Mouse (Mus musculus) myocyte (in vitro differentiated cells): ENCODE measurements around the gene Ptprg. TPM values are rescaled to one million over a fixed set of nuclear protein-coding genes. Genes with fewer than 3 reads are reported as not detected.

Experiments
- H3K27me3 ChIP-seq: one replicate; pipeline ENCODE4 v1.6.1; 2011; ENCODE audit not compliant: control insufficient read depth, insufficient read depth, insufficient read length
- H3K36me3 ChIP-seq: one replicate; pipeline ENCODE4 v1.6.1; 2011; ENCODE audit not compliant: control insufficient read depth, insufficient read depth
- H3K4me2 ChIP-seq: one replicate; pipeline ENCODE4 v1.6.1; 2011; ENCODE audit warnings: low read depth, control low read depth
- H3K4me3 ChIP-seq: one replicate; pipeline ENCODE4 v1.5.1; 2011; ENCODE audit warnings: mild to moderate bottlenecking, control low read depth, moderate library complexity
- H3K79me2 ChIP-seq: one replicate; pipeline ENCODE4 v1.6.1; 2011; ENCODE audit not compliant: control insufficient read depth, insufficient read depth
- H3ac ChIP-seq: one replicate; pipeline ENCODE4 v1.6.1; 2011; ENCODE audit not compliant: control insufficient read depth, insufficient read length
- CEBPB ChIP-seq: IDR thresholded peaks from 2 replicates; pipeline ENCODE4 v1.6.1; 2011; ENCODE audit warnings: mild to moderate bottlenecking, moderate library complexity; ENCODE audit not compliant: poor library complexity, insufficient read depth, severe bottlenecking
- E2F4 ChIP-seq: IDR thresholded peaks from one replicate; pipeline ENCODE4 v1.6.1; 2011; ENCODE audit warnings: mild to moderate bottlenecking, control low read depth, moderate library complexity; ENCODE audit not compliant: insufficient read depth
- MAX ChIP-seq: IDR thresholded peaks from one replicate; pipeline ENCODE4 v1.6.1; 2011; ENCODE audit warnings: low read depth, mild to moderate bottlenecking, control low read depth
- MYOD1 ChIP-seq, 3 experiments: IDR thresholded peaks; one replicate each; pipeline ENCODE4 v1.6.1; 2011; ENCODE audit warnings: control low read depth in 2 of 3, low read depth in 2 of 3, mild to moderate bottlenecking in 2 of 3, moderate library complexity in 1 of 3; ENCODE audit not compliant: insufficient read length in 2 of 3, control insufficient read depth in 1 of 3
- MYOG ChIP-seq, 3 experiments: IDR thresholded peaks; one replicate each; pipeline ENCODE4 v1.6.1; 2011; ENCODE audit warnings: control low read depth in 2 of 3, low read depth in 2 of 3, mild to moderate bottlenecking in 2 of 3; ENCODE audit not compliant: insufficient read length in 2 of 3, control insufficient read depth in 1 of 3, insufficient read depth in 1 of 3
- POLR2A ChIP-seq: IDR thresholded peaks from one replicate; pipeline ENCODE4 v1.6.1; 2011; ENCODE audit warnings: low read depth, mild to moderate bottlenecking, control low read depth, moderate library complexity; ENCODE audit not compliant: insufficient read length
- POLR2AphosphoS2 ChIP-seq: IDR thresholded peaks from one replicate; pipeline ENCODE4 v1.6.1; 2011; ENCODE audit warnings: low read depth, control low read depth; ENCODE audit not compliant: insufficient read length
- REST ChIP-seq: IDR thresholded peaks from one replicate; pipeline ENCODE4 v1.6.1; 2011; ENCODE audit warnings: mild to moderate bottlenecking, control low read depth, moderate library complexity; ENCODE audit not compliant: insufficient read depth, insufficient read length
- SRF ChIP-seq: IDR thresholded peaks from one replicate; pipeline ENCODE4 v1.6.1; 2011; ENCODE audit warnings: low read depth; ENCODE audit not compliant: control insufficient read depth, insufficient read length
- TCF12 ChIP-seq: IDR thresholded peaks from one replicate; pipeline ENCODE4 v1.6.1; 2011; ENCODE audit warnings: mild to moderate bottlenecking, control low read depth; ENCODE audit not compliant: poor library complexity, insufficient read depth, severe bottlenecking
- TCF3 ChIP-seq: IDR thresholded peaks from one replicate; pipeline ENCODE4 v1.6.1; 2011; ENCODE audit warnings: low read depth, control low read depth; ENCODE audit not compliant: insufficient read length
- USF1 ChIP-seq: IDR thresholded peaks from one replicate; pipeline ENCODE4 v1.6.1; 2011; ENCODE audit warnings: low read depth, mild to moderate bottlenecking, control low read depth, moderate library complexity
- polyA plus RNA-seq: library from polyadenylated mRNA; unstranded; fragments of >200 nt; fragmentation: generic; extraction: Trizol; gene quantifications from one replicate; pipeline ENCODE4 v1.2.1, GENCODE M21; 2012; ENCODE audit warnings: missing spikeins

Gene Ptprg
- polyA plus RNA-seq, 1 experiment: 14.4 TPM

DNA sequence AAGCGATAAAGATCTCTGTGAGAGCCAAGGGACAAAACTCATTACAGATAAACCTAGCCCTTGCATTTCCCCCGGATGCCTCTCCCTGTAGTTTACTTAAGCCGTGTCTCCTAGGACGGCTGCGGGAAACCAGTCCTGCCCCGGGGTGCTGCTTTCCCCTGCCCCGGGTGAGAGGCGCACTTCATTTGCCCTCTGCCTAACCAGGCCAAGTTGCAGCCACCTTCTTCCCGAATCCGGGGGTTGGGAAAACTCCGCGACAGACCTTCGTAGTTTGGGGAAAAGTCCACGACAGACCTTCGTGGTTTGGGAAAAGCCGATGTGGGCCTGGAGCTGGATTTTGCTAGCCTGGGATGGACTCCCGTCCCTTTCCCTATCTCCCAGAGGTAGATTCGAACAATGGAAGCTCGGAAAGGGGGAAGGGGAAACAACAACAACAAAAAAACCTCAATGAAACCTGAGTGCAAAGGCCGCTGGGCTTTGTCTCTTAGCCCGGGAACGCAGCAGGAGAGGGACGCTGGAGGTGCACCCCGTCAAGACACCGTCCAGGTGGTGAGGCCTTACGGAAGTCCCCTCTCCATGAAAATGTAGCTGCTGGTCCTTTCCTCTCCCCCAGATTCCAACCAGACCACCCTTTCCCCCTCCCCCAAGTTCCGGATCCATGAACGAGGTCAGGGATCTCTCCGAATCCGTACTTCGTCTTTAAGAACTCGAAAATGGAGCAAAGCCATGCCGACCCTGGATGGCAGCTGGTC is 635 bp upstream of the Ptprg start:
- Histone ChIP-seq H3K4me2 (peak overlapping the region; percentile 91), H3ac (peak overlapping the region; percentile 64), H3K79me2 (peaks cover 22% of the 10 kb centered on the region), H3K36me3 (no peaks in the 10 kb centered on the region), H3K4me3 (peak overlapping the region; percentile 86), H3K27me3 (no peaks in the 10 kb centered on the region)
- TF ChIP-seq SRF (no peak), POLR2AphosphoS2 (no peak), MAX (no peak), E2F4 (no peak), CEBPB (no peak), TCF12 (no peak), USF1 (no peak), MYOG (IDR thresholded peaks at IDR 0.05; ENCODE audit: control insufficient read depth in 1 of 3, insufficient read depth in 1 of 3, insufficient read length in 2 of 3, low read depth in 2 of 3) (no peak), REST (no peak), TCF3 (no peak), POLR2A (no peak), MYOD1 (IDR thresholded peaks at IDR 0.05; ENCODE audit: control insufficient read depth in 1 of 3, insufficient read length in 2 of 3, low read depth in 2 of 3) (no peak)

DNA sequence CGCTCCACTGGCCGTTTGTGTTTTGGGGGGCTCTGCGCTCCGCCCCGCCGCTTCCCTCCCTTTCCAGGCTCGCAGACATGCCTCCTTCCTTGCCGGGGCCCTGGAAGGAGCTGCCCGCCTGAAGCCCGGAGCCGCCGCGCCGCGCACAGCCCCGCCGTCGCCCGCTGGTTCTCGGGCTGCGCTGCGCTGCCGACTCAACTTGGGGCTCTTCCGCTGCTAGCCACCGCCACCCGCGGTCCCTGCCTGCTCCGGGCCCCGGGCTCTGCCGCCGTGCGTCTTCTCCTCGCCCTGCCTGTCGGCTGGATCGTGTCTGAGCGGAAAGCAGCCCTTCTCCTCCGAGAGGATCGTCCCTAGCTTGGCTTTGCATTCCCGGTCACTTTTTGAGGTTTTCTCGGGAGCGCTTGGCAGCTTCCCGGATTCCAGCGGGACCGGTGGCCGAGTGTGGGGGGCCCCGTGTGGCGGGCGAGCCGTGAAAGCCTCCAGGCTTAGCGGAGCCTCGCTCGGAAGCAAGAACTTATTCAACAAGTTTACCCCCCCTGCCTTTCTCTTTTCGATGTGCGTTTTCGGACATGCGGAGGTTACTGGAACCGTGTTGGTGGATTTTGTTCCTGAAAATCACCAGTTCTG is 460 bp downstream of the Ptprg start:
- H3K79me2 ChIP-seq: peaks cover 25% of the 10 kb centered on the region
- H3K36me3 ChIP-seq: no peaks in the 10 kb centered on the region
- H3K4me2 ChIP-seq: peak overlapping the region; percentile 91
- no peaks in the 10 kb centered on the region for H3K27me3 ChIP-seq
- peak overlapping the region; percentile 64 for H3ac ChIP-seq
- TF ChIP-seq MYOG (IDR thresholded peaks at IDR 0.05; ENCODE audit: control insufficient read depth in 1 of 3, insufficient read depth in 1 of 3, insufficient read length in 2 of 3, low read depth in 2 of 3) (no peak), CEBPB (no peak), MYOD1 (IDR thresholded peaks at IDR 0.05; ENCODE audit: control insufficient read depth in 1 of 3, insufficient read length in 2 of 3, low read depth in 2 of 3) (no peak), POLR2A (no peak), MAX (no peak), SRF (no peak), TCF12 (no peak), E2F4 (no peak), POLR2AphosphoS2 (no peak), USF1 (no peak), TCF3 (no peak), REST (no peak)
- peak overlapping the region; percentile 86 for H3K4me3 ChIP-seq

DNA sequence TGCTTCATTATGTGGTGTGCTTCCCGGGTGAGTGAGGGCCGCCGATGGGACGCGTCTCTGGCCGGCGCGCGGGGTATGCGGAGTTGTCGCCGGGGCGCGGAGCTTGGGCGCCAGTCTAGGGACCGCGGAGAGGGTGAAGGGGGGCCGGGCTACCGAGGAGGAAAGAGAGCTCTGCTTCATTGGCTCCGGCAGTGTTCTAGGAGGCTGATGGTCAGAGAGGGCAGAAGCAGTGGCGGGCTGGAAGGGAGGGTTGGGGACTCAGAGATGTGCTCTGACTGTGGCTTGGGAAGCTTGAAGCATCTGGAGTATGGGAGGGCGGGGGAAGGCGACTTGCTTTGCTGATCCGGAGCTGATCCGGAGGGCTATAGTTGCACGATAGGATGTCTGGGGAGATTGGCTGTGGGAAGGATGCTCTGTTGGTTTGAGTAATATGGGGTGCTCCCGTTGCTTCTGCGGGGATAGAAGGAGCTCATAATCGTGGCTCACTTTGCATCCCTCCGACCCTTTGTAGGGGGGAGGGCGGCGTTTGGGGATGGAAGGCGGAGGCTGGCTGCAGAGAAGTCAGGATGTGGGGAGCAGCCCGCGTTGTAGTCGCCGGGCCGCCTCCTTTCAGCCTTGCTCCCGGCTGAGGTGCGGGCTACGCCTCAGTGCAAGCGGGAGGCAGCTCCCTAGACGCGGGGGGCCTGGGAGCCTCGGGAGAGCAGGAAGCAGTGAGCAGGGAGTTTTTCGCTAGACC is 1.1 kb downstream of the Ptprg start:
- Histone ChIP-seq H3ac (peak overlapping the region; percentile 64), H3K4me2 (peak overlapping the region; percentile 91), H3K36me3 (no peaks in the 10 kb centered on the region), H3K79me2 (peaks cover 25% of the 10 kb centered on the region), H3K27me3 (no peaks in the 10 kb centered on the region), H3K4me3 (peak overlapping the region; percentile 86)
- TF ChIP-seq SRF (no peak), E2F4 (no peak), MYOG (IDR thresholded peaks at IDR 0.05; ENCODE audit: control insufficient read depth in 1 of 3, insufficient read depth in 1 of 3, insufficient read length in 2 of 3, low read depth in 2 of 3) (no peak), TCF12 (no peak), MYOD1 (IDR thresholded peaks at IDR 0.05; ENCODE audit: control insufficient read depth in 1 of 3, insufficient read length in 2 of 3, low read depth in 2 of 3) (no peak), CEBPB (no peak), USF1 (no peak), REST (no peak), POLR2A (no peak)

DNA sequence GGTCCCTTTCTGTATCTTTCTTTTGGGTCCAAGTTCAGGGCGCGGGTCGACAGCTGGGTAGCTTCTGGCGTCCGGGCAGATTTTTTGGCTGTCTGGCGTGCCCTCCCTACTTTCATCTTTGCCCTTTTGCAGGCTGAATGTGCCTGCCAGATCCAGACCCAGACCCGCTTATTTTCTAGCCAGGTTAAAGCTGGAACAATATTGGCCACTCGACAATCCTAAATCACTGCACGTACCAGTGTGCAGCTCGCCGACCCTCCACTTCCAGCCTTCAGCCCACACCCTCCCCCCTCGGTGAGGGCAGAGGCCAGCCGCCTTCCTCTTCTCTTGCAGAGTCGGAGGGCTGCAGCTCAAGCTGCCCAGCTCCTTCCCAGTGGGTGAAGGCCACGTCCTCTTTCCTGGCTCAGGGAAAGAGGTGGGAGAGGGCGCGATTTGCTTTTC is 1.7 kb downstream of the Ptprg start:
- TF ChIP-seq POLR2AphosphoS2 (no peak), MYOG (IDR thresholded peaks at IDR 0.05; ENCODE audit: control insufficient read depth in 1 of 3, insufficient read depth in 1 of 3, insufficient read length in 2 of 3, low read depth in 2 of 3) (no peak), MYOD1 (IDR thresholded peaks at IDR 0.05; ENCODE audit: control insufficient read depth in 1 of 3, insufficient read length in 2 of 3, low read depth in 2 of 3) (no peak), CEBPB (no peak), MAX (no peak), TCF3 (no peak), TCF12 (no peak), SRF (no peak), REST (no peak), USF1 (no peak), E2F4 (no peak), POLR2A (no peak)
- Histone ChIP-seq H3K27me3 (no peaks in the 10 kb centered on the region), H3K36me3 (no peaks in the 10 kb centered on the region), H3K79me2 (peaks cover 25% of the 10 kb centered on the region), H3ac (peak overlapping the region; percentile 64), H3K4me3 (peak overlapping the region; percentile 86), H3K4me2 (peak overlapping the region; percentile 91)
